Mouse (Mus musculus) left cerebral cortex, adult 11 months (tissue): ENCODE results near the gene Slc28a3.

Experiments used
- DNase-seq: peaks from one replicate; pipeline ENCODE4 v3.0.0; 2022; ENCODE audit warnings: low spot score

The Slc28a3 gene

DNA sequence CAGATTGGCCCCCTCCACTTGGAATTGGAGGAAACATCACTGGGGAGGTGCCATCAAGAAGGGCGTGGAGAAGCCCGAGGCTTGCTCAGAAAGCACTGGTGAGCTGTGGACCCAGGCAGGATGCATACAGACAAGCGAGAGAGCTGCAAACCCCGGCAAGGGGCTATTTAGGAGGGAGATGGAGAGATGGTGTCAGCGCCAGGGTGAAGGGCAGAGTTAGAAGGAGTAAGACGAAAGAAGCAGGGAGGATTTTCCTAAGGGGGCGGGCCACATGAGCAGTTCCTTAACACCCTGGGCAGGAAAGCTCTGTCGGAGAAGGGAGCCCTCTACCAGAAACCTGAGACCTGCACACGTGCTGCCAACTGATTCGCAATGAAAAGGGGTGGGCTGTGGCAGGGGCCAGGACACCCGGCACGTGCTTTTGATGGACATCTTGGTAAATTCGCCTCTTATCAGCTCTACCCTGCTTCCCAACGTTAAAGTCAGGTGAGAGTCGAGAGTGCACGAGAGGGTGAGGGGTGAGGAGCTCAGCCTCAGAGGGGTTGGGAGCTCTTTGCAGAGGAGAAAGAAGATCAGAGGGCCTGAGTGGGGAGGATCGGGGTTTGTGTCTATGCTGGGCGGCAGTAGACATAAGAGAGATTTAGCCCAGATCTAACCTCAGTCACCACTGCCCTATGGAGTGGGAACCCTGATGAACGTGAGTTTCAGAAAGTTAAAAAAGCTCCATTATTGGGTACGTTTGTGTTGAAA, 87.5 kb downstream of the Slc28a3 start:
- no peak for DNase-seq

DNA sequence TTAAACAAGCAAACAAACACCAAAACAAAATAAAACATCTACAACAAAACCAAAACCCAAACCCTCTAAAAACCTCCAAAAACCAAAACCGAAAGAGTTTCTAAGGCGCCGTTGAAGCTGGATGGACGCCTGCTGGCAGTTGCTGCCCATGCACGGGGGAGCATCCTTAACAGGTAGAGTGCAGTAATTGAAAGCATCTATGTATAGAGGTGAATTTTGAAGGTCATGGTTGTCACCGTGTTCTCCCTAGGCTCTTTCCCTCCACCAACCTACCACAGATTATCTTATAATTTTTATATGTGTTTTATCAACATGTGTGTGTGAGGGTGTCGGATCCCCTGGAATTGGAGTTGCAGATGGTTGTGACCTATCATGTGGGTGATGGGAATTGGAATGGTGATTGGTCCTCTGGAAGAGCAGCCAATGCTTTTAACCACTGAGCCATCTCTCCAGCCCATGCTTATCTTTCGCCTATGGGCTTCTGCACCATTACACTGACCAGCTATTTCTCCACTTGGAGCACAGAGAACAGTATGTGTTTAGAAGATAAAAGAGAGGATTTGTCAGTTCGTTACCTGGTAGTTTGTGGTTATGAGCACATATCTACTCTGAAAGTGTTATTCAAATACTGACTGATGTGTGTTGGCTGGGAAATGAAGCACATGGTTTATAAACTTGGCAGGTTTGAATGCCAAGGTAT, 89.2 kb downstream of the Slc28a3 start:
- DNase-seq = no peak

DNA sequence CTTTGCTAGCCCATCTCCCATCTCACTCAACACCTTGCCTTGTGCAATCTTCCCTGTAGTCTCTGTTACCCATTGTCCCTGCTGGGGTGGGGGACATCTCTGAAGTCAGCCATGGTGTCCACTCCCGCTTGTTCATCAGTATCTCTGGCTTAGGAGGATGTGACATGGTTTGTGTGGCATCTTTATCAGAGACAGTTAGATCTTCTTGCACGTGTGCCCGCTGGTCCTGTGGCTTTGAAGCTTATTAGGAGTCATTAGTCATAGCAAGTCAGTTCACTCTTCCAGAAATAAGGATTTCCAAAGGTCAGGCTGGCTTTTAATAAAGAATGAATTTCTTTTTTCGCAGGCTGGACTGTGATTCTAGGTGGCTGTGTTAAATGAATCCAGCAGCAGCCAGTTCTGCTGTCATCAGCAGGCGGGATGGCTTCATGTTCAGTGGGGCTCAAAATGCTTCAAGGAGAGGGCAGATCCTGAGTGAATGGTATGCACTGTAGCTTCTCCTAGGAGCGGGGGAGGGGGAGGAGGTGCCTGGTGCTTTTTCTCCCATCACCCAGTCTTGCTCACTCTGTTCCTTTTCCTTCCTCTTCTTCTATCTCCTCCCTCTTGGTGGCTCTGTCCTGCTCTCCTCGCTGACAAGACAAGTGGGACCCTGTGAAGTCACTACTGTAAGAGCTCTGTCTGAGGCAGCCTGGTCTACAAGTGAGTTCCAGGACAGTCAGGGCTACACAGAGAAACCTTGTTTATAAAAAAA, 89.9 kb downstream of the Slc28a3 start:
- DNase-seq = no peak

DNA sequence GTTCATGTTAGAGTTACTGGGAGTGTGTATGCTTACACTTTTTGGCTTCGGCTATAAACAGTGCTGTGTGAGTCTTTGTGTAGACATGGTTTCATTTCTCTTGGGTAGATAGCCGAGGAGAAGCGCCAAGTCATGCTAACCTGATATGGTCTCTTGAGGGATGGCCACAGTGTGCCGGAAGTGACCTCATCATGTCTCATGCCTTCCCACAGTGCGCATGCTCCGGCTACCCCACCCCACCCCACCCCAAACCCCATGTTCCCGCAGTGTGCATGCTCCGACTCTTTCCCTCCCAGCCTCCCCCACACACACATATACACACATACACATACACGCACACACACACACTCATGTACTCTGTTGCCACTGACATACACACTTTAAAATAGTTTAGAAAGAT, 90.6 kb downstream of the Slc28a3 start:
- DNase-seq = no peak

DNA sequence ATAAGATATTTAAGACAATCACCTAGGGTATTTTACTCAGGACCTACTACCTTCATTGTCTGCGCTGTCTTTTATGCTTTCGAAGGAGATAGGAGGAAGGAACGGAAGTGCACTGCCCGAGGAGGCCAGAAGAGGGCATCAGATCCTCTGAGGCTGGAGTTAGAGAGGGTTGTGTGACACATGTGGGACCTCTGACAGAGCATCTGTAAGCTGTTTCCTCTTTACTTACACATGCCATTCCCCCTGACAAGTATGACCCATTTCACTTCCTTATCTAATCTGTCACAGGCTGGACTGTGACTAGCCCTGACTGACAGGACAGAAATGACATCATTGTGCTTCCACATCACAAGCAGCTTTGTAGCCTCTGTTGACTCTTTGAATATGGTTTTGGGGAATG, 94.4 kb downstream of the Slc28a3 start:
- DNase-seq = no peak

DNA sequence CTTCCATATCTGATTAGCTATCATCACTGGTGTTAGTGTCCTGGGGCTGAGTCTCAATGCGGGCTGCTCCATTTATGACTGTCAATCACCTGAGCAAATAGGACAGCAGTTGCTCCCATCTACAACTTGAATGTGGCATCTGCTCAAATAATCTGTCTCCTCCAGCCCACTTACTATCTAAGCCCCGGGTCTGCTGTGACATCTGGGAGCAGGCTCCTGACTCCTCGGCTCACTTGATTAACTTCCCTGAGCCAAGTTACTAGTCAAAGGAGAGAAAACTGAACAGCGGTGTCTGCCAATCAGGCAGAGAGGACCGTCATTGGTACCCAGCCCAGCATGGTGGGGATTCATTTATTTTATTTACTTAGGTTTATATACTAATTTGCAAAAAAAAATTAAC, 95.0 kb downstream of the Slc28a3 start:
- no peak for DNase-seq

DNA sequence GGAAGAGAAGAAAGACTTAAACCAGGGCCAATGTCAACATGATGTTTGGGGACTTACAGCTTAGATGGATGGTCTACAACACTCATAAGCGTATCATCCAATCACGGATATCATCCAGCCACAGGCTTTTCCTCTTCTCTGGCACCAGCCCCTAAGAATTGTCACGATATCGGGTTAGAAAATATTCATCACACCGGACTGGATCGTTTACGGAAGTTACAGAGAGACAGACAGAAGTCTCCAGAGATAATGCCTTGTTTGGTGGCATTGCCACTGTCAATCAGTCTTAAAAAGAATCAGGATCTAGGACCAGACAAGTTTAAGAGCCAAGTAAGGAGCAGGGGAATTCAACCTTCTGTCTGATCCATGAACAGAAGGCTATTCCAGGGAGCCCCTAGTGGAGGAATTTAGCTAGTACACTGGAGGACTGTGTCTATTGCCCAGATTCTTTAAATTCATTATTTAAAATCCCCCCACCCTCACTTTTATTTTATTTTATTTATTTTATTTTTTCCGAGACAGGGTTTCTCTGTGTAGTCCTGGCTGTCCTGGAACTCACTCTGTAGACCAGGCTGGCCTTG, 96.4 kb downstream of the Slc28a3 start:
- no peak for DNase-seq

DNA sequence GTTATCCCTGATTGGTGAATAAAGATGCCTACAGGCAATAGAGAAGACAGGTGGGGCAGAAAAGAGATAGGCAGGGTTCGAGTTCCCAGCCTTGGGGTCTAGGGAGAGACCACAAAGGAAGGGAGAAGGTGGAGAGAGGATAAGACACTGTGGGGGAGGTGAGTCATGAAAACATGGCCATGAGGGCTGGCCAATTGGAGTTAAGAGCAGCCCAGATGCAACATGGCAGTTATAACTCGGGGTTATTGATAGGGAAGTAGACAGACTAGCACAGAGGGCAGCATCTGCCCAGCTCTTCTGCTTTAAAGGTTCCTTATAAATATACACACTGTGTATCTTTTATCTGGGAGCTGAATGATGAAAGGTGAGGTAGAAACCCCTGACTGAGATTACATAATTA, 98.8 kb downstream of the Slc28a3 start:
- DNase-seq = no peak

DNA sequence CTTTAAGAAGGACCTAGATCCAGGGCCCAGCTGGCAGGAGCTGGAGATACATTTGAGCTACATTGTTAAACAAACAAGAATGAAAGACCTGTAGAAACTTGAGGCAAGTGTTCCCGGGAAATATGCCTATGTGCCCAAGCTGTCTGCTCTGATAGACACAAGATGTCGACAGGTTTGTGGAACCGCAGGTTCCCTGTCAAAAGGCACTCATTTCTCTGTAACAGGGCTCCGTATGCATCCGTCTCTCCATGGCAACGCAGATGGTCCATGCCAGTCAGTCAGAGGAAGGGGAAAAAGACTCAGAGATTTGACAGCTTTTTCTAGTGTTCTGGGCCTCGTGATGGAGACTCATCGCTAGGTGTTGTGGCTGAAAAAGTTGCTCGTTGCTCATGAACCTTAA, 99.4 kb downstream of the Slc28a3 start:
- no peak for DNase-seq

DNA sequence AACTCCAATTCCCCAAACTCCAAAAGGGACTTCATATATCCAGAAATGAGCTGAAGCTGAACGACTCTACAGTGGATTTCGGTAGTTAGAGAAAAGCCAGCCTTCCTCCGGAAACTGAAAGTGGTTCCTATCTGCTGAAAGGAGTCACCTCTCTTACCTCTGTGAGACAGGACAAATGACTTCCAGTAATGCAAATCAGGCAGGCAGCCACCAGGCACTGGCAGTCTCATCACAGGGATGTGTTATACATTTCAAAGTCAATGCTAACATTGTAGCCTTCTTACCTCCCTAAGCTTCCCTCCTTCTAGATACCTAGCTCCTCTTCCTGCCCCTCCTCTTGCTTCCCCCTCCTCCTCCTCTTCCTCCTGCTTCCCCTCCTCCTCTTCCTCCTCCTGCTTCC, 101.4 kb downstream of the Slc28a3 start:
- no peak for DNase-seq

DNA sequence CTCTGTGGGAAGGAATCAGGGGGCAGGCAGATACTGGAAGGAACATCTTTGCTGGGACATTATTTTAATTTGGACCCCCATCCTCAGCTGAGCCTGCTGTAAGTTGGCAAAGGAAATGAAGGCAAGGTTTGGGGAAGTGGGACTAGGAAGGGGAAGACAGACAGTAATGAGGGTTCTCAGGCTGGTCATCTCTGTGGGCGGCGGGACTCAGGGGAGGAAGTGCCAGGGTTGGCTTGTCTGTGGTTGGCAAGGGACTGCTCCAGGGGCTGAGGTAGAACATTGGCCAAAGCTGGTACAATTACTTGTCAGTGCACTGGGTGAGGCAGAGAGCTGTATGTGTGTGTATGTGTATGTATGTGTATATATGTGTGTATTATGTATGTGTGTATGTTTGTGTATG, 107.1 kb downstream of the Slc28a3 start:
- DNase-seq = no peak

DNA sequence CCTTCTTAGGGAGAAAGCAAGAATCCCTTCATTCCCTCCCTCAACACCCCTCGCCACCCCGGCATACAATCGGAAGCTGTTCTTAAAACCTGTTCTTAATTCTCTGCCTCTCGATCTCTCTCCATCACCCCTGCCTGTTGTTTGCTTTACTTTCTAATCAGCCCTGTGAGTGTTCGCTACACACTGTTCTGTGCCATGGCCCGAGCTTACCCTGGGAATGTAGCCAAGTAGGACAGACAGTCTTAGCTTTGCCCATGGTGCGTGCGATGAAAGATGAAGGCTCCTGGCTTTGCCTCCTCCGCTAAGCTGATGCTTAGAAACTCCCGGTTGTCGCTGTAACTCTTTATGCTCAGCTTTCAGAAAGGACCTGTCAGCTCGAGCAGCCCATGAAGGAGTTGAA, 112.9 kb downstream of the Slc28a3 start:
- DNase-seq = no peak
